Mouse (Mus musculus): ENCODE data around the gene Spryd3. TPM values are rescaled to one million over a fixed set of nuclear protein-coding genes. Genes with fewer than 3 reads are reported as not detected.

Spryd3 gene
- polyA plus RNA-seq, 1 experiment from 2014 or later, result 10.1 TPM

DNA sequence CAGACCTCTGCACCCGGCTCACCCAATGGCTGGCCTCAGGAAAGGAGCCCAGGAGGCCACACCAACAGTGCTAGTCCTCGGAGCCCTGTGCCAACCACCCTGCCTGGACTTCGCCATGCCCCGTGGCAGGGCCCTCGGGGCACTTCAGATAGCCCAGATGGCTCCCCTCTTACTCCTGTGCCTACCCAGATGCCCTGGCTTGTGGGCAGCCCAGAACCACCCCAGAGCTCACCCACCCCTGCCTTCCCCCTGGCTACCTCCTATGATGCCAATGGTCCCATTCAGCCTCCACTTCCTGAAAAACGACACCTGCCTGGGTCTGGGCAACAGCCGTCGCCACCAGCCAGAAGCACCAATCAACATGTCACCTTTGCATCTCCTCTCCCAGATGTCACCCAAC lies 23.2 kb downstream of the Spryd3 start:
- H3K9me3 ChIP-seq (ENCODE audit: control insufficient read depth, low read length), result no peaks in the 10 kb centered on the region
- H3K27ac ChIP-seq (ENCODE audit: low read depth, low read length), result no peak overlapping the region
- no peak overlapping the region for H3K9ac ChIP-seq (ENCODE audit: low read depth, low read length)
- DNase-seq (ENCODE audit: low spot score), result no peak
- no peaks in the 10 kb centered on the region for H3K27me3 ChIP-seq (ENCODE audit: control insufficient read depth, insufficient read depth, low read length)
- H3K4me3 ChIP-seq (ENCODE audit: low read depth, low read length), result no peak overlapping the region
- no peak for ATAC-seq (ENCODE audit: low FRiP score)
- H3K4me2 ChIP-seq (replicated peaks; ENCODE audit: low read depth, low read length), result no peak overlapping the region
- H3K4me1 ChIP-seq (replicated peaks; ENCODE audit: control insufficient read depth, insufficient read depth, low read length), result no peaks in the 10 kb centered on the region
- 84% methylated on average over 8 of the region's 8 CpGs for WGBS
- H3K36me3 ChIP-seq (ENCODE audit: control insufficient read depth, insufficient read depth, low read length), result no peaks in the 10 kb centered on the region; the same call in 1 of the 2 replicates

GRCm38 (mm10) chr15:102112181-102112580 lies 23.9 kb downstream of the Spryd3 start:
- WGBS, result 94% methylated on average over 6 of the region's 6 CpGs
- H3K4me1 ChIP-seq (replicated peaks; ENCODE audit: control insufficient read depth, insufficient read depth, low read length), result no peaks in the 10 kb centered on the region
- no peaks in the 10 kb centered on the region for H3K9me3 ChIP-seq (ENCODE audit: control insufficient read depth, low read length)
- H3K36me3 ChIP-seq (ENCODE audit: control insufficient read depth, insufficient read depth, low read length), result no peaks in the 10 kb centered on the region
- no peak overlapping the region for H3K4me2 ChIP-seq (replicated peaks; ENCODE audit: low read depth, low read length)
- no peak for ATAC-seq (ENCODE audit: low FRiP score)
- no peak overlapping the region for H3K4me3 ChIP-seq (ENCODE audit: low read depth, low read length)
- no peak overlapping the region for H3K9ac ChIP-seq (ENCODE audit: low read depth, low read length)
- H3K27ac ChIP-seq (ENCODE audit: low read depth, low read length), result no peak overlapping the region
- peaks cover 6% of the 10 kb centered on the region for H3K27me3 ChIP-seq (ENCODE audit: control insufficient read depth, insufficient read depth, low read length)
- DNase-seq (ENCODE audit: low spot score), result no peak

- 76% methylated on average over 11 of the region's 11 CpGs for WGBS
- Histone ChIP-seq H3K9me3 (ENCODE audit: control insufficient read depth, low read length) (no peaks in the 10 kb centered on the region), H3K4me1 (replicated peaks; ENCODE audit: control insufficient read depth, insufficient read depth, low read length) (0 out of 2 replicates have a peak, but pooled peaks cover 4% of the 10 kb centered on the region), H3K36me3 (ENCODE audit: control insufficient read depth, insufficient read depth, low read length) (no peaks in the 10 kb centered on the region), H3K27me3 (ENCODE audit: control insufficient read depth, insufficient read depth, low read length) (peaks cover 13% of the 10 kb centered on the region), H3K9ac (ENCODE audit: low read depth, low read length) (no peak overlapping the region), H3K4me2 (replicated peaks; ENCODE audit: low read depth, low read length) (no peak overlapping the region), H3K27ac (ENCODE audit: low read depth, low read length) (no peak overlapping the region), H3K4me3 (ENCODE audit: low read depth, low read length) (no peak overlapping the region)
- no peak for ATAC-seq (ENCODE audit: low FRiP score)
- DNase-seq (ENCODE audit: low spot score), result no peak
These were observed 24.6 kb downstream of the Spryd3 start for GRCm38 (mm10) chr15:102111495-102111829.

GRCm38 (mm10) chr15:102110701-102111494 lies 25.1 kb downstream of the Spryd3 start:
- no peaks in the 10 kb centered on the region for H3K9me3 ChIP-seq (ENCODE audit: control insufficient read depth, low read length)
- ATAC-seq (ENCODE audit: low FRiP score), result no peak
- H3K4me2 ChIP-seq (replicated peaks; ENCODE audit: low read depth, low read length), result no peak overlapping the region
- no peaks in the 10 kb centered on the region for H3K36me3 ChIP-seq (ENCODE audit: control insufficient read depth, insufficient read depth, low read length)
- H3K27me3 ChIP-seq (ENCODE audit: control insufficient read depth, insufficient read depth, low read length), result peaks cover 18% of the 10 kb centered on the region
- H3K27ac ChIP-seq (ENCODE audit: low read depth, low read length), result no peak overlapping the region
- no peak for DNase-seq (ENCODE audit: low spot score)
- H3K4me3 ChIP-seq (ENCODE audit: low read depth, low read length), result no peak overlapping the region
- 0 out of 2 replicates have a peak, but pooled peaks cover 4% of the 10 kb centered on the region for H3K4me1 ChIP-seq (replicated peaks; ENCODE audit: control insufficient read depth, insufficient read depth, low read length)
- 80% methylated on average over 29 of the region's 29 CpGs for WGBS
- H3K9ac ChIP-seq (ENCODE audit: low read depth, low read length), result no peak overlapping the region

- Histone ChIP-seq H3K27me3 (ENCODE audit: control insufficient read depth, insufficient read depth, low read length) (peaks cover 25% of the 10 kb centered on the region), H3K9me3 (ENCODE audit: control insufficient read depth, low read length) (no peaks in the 10 kb centered on the region), H3K27ac (ENCODE audit: low read depth, low read length) (no peak overlapping the region), H3K4me2 (replicated peaks; ENCODE audit: low read depth, low read length) (no peak overlapping the region), H3K4me1 (replicated peaks; ENCODE audit: control insufficient read depth, insufficient read depth, low read length) (0 out of 2 replicates have a peak, but pooled peaks cover 4% of the 10 kb centered on the region), H3K36me3 (ENCODE audit: control insufficient read depth, insufficient read depth, low read length) (no peaks in the 10 kb centered on the region), H3K4me3 (ENCODE audit: low read depth, low read length) (no peak overlapping the region), H3K9ac (ENCODE audit: low read depth, low read length) (no peak overlapping the region)
- DNase-seq (ENCODE audit: low spot score) (no peak), ATAC-seq (ENCODE audit: low FRiP score) (no peak)
- 99% methylated on average over 7 of the region's 7 CpGs for WGBS
These were observed 25.8 kb downstream of the Spryd3 start for GRCm38 (mm10) chr15:102110271-102110670.

GRCm38 (mm10) chr15:102108651-102109525 lies 27.1 kb downstream of the Spryd3 start:
- Histone ChIP-seq H3K9me3 (ENCODE audit: control insufficient read depth, low read length) (no peaks in the 10 kb centered on the region), H3K27me3 (ENCODE audit: control insufficient read depth, insufficient read depth, low read length) (peaks cover 25% of the 10 kb centered on the region), H3K36me3 (ENCODE audit: control insufficient read depth, insufficient read depth, low read length) (no peaks in the 10 kb centered on the region), H3K4me3 (ENCODE audit: low read depth, low read length) (no peak overlapping the region), H3K4me1 (replicated peaks; ENCODE audit: control insufficient read depth, insufficient read depth, low read length) (peaks cover 10% of the 10 kb centered on the region; the same call in 1 of the 2 replicates), H3K27ac (ENCODE audit: low read depth, low read length) (no peak overlapping the region), H3K4me2 (replicated peaks; ENCODE audit: low read depth, low read length) (no peak overlapping the region), H3K9ac (ENCODE audit: low read depth, low read length) (no peak overlapping the region)
- ATAC-seq (ENCODE audit: low FRiP score) (no peak), DNase-seq (ENCODE audit: low spot score) (peak; percentile 80)
- 52% methylated on average over 18 of the region's 18 CpGs for WGBS

GRCm38 (mm10) chr15:102107689-102108573 lies 28.1 kb downstream of the Spryd3 start:
- peak; percentile 85 for DNase-seq (ENCODE audit: low spot score)
- Histone ChIP-seq H3K27ac (ENCODE audit: low read depth, low read length) (no peak overlapping the region), H3K36me3 (ENCODE audit: control insufficient read depth, insufficient read depth, low read length) (no peaks in the 10 kb centered on the region), H3K9me3 (ENCODE audit: control insufficient read depth, low read length) (no peaks in the 10 kb centered on the region), H3K4me2 (replicated peaks; ENCODE audit: low read depth, low read length) (no peak overlapping the region), H3K4me1 (replicated peaks; ENCODE audit: control insufficient read depth, insufficient read depth, low read length) (peaks cover 14% of the 10 kb centered on the region), H3K27me3 (ENCODE audit: control insufficient read depth, insufficient read depth, low read length) (peaks cover 25% of the 10 kb centered on the region), H3K4me3 (ENCODE audit: low read depth, low read length) (no peak overlapping the region), H3K9ac (ENCODE audit: low read depth, low read length) (no peak overlapping the region)
- whole genome bisulfite sequencing, result 48% methylated on average over 13 of the region's 13 CpGs
- ATAC-seq (ENCODE audit: low FRiP score), result no peak

- DNase-seq (ENCODE audit: low spot score), result peak; percentile 51
- H3K36me3 ChIP-seq (ENCODE audit: control insufficient read depth, insufficient read depth, low read length), result no peaks in the 10 kb centered on the region
- no peaks in the 10 kb centered on the region for H3K9me3 ChIP-seq (ENCODE audit: control insufficient read depth, low read length)
- peaks cover 20% of the 10 kb centered on the region for H3K4me1 ChIP-seq (replicated peaks; ENCODE audit: control insufficient read depth, insufficient read depth, low read length)
- WGBS, result 9% methylated on average over 38 of the region's 38 CpGs
- peaks cover 25% of the 10 kb centered on the region for H3K27me3 ChIP-seq (ENCODE audit: control insufficient read depth, insufficient read depth, low read length)
- H3K27ac ChIP-seq (ENCODE audit: low read depth, low read length), result no peak overlapping the region
- peak overlapping the region; percentile 28 for H3K4me3 ChIP-seq (ENCODE audit: low read depth, low read length)
- no peak for ATAC-seq (ENCODE audit: low FRiP score)
- H3K4me2 ChIP-seq (replicated peaks; ENCODE audit: low read depth, low read length), result peak overlapping the region; percentile 34
- no peak overlapping the region for H3K9ac ChIP-seq (ENCODE audit: low read depth, low read length)
These were observed 29.1 kb downstream of the Spryd3 start for GRCm38 (mm10) chr15:102106754-102107456.
